Mouse (Mus musculus): ENCODE measurements around the gene Mrpl49.

Mrpl49 gene

DNA sequence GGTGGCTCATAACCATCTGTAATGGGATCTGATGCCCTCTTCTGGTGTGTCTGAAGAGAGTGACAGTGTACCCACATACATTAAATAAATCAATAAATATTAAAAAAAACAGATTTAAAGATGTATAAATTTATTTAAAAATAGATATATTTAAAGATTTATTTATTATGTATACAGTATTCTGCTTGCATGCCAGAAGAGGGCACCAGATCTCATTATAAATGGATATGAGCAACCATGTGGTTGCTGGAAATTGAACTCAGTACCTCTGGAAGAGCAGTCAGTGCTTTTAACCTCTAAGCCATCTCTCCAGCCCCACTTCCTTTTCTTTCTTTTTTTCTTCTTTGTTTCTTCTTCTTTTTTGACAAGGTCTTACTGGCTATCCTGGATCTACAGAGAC lies 17.6 kb downstream of the Mrpl49 start:
- in situ Hi-C loops (cut with MboI, MseI), result no loop called here

DNA sequence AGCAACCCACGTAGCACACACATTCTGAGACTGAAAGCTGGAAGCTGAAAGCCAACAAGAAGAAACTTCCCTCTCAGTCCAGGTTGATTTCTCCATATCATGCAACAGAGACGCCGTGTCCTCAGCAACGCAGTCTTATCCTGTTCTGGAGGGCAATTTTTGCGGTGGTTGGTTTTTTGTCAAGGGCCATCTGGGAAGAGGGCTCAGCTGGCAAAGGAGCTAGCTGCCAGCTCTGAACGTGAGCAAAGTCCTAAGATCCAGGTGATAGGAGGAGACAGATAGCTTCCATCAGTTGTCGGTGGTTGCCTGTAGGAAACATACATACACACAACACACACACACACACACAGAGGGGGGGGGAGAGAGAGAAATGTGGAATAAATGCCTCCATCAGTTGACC lies 19.3 kb downstream of the Mrpl49 start:
- in situ Hi-C loops (cut with MboI, MseI), result no loop called here

DNA sequence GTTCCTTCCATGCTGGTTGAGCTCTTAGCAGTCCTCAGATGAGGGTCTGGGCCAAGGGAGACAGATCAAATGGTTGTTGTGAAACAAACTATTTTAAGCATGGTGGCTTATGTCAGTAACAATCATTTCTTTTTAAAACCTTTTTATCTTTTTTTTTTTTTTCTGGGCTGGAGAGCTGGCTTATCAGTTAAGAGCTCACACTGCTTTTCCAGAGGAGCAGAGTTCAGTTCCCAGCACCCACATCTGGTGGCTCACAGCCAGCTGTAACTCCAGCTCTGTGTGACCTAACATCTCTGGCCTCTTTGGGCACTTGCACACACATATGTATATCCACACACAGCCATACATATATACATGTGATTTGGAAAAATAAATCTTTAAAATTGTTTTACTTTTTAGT lies 19.9 kb downstream of the Mrpl49 start:
- in situ Hi-C loops (cut with MboI, MseI), result no loop called here

DNA sequence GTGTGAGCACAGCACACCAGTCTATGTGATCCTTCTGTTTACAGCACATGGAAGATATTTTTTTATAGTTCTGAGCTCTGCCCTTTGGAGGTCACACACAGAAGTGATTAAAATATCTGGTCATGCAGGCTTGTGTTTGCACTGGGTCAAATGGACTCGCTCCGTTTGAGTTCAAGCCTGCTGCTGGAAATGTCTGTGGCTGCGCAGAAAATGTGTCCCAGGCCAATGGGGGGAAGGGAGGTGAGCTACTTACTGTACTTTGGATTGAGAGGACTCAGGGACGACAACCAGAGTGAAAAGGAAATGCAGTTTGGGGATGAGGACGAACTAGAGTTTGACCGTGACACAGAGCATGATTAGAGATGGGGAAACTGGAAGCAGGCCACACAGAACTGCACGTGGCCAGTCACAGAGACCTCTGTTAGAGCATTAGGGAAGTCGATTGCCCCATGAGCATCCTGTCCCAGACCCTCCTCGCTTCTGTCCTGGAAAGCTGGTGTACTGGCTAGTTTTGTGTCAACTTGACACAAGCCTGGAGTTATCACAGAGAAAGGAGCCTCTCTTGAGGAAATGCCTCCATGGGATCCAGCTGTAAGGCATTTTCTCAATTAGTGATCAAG lies 21.5 kb downstream of the Mrpl49 start:
- in situ Hi-C loops (cut with MboI, MseI), result no loop called here

GRCm38 (mm10) chr19:6030520-6031280 lies 26.9 kb downstream of the Mrpl49 start:
- in situ Hi-C loops (cut with MboI, MseI), result no loop called here

- in situ Hi-C loops (cut with MboI, MseI), result no loop called here
Observed at GRCm38 (mm10) chr19:6029426-6029825, 28.2 kb downstream of the Mrpl49 start.

DNA sequence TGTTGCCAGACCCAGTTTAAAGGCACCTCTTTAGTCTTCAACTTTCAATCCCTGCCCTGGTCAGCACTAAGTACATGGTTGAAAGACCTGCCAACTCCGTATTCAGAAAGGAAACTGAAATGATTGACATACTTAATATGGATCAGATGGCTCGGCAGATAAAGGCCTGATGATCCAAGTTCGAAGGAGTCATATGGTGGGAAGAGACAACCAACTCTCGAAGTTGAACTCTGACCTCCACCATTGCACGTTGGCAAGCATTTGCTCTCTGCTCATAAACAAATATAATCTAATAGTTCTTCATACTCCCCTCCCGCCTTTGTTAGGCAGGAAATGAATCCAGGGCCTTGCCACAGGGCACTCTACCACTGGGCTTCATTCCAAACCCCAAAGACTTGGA lies 28.6 kb downstream of the Mrpl49 start:
- in situ Hi-C loops (cut with MboI, MseI), result no loop called here

GRCm38 (mm10) chr19:6023930-6024329 lies 33.7 kb downstream of the Mrpl49 start:
- in situ Hi-C loops (cut with MboI, MseI), result no loop called here

DNA sequence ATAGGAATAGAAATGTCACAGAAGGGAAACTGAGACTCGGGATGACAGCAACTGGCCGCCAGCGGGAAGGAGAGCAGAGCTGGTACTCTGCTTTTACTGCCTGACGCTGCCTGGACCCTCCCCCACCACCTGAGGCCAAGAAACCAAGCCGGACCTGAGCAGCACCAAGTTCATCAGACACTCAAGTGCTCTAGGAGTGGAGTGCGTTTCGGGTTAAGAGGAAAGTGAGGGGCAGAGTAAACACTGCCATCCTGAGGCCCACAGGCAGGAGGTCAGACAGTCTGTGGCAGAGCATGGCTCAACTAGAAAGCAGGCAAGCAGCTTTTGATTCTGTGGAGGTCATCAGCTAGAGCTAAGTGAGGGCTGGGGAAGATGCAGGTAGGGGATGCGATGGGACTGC lies 34.5 kb downstream of the Mrpl49 start:
- in situ Hi-C loops (cut with MboI, MseI), result no loop called here

DNA sequence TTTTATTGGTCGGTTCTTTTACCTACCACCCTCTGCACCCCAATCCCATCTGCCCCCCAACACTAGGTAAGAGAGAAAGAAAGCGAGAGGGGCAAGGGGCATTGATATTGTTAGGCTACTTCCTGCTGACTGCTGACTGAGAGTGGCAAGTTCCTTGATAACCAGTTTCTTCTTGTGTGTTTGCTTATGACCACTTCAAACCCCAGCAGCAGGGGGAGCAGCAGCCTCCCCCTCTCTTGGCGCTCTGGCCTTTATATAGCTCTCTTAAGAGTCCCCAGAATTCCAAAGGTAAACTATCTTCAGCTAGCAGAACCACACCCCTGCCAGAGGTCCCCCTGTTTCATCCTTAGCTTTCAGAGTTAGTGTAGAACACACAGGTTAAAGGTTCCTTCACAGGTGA lies 37.3 kb downstream of the Mrpl49 start:
- in situ Hi-C loops (cut with MboI, MseI), result no loop called here

DNA sequence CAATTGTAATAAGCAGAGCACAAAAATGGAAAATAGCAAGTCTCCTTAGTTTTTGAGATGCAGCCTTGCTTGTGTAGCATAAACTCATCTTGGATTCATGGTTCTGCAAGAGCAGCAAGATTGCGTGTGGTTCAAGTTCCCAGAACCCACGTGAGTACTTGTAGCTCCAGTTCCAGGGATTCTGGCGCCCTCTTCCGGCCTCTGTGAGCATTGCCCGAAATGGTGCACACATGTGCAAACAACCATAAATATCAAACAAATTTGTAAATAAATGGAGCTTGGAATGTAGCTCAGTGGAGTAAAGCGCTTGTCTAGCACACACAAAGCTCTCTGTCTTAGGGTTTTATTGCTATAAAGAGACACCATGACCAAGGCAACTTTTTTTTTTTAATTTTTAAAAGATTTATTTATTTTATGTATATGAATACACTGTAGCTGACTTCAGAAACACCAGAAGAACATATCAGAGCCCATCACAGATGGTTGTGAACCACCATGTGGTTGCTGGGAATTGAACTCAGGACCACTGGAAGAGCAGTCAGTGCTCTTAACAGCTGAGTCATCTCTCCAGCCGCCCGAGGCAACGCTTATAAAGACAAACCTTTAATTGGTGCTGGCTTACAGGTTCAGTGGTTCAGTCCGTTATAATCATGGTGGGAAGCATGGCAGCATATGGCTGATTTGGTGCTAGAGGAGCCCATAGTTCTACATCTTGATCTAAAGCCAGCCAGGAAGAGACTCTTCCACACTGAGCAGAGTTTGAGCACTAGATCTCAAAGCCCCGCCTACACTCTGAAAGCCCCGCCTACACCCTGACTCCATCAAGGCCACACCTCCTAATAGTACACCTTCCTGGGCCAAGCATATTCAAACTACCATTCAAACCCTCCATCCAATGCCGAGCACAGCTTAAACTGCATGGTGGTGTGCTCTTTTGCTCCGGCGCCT lies 39.2 kb downstream of the Mrpl49 start:
- in situ Hi-C loops (cut with MboI, MseI), result no loop called here

DNA sequence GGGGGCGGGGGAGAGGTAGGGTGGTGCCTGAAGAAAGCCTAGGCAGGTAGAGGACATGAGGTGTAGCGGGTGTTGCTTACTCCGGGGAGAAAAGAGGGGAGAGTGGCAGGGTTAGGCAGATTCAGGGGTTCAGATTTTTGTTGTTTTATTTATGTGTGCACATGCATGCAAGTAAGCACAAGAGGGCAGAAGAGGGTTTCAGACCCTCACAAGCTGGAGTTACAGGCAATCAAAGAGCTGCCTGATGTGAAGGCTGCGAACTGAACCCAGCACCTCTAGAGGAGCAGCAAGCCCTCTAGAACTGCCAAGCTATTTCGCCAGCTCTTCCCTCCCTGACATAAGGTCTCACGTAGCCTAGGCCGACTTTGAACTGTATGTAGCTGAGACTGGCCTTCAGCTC lies 41.1 kb downstream of the Mrpl49 start:
- in situ Hi-C loops (cut with MboI, MseI), result no loop called here

GRCm38 (mm10) chr19:6015511-6016315 lies 41.9 kb downstream of the Mrpl49 start, which contains the start of gene Capn1:
Gene Capn1 (minus strand): TSS chr19:6015897.
- in situ Hi-C loops (cut with MboI, MseI), result no loop called here

GRCm38 (mm10) chr19:6014991-6015510 lies 42.5 kb downstream of the Mrpl49 start:
- in situ Hi-C loops (cut with MboI, MseI), result no loop called here

- in situ Hi-C loops (cut with MboI, MseI), result no loop called here
Observed at GRCm38 (mm10) chr19:6013691-6014090, 43.9 kb downstream of the Mrpl49 start.

GRCm38 (mm10) chr19:6009137-6009536 lies 48.4 kb downstream of the Mrpl49 start:
- in situ Hi-C loops (cut with MboI, MseI), result no loop called here

DNA sequence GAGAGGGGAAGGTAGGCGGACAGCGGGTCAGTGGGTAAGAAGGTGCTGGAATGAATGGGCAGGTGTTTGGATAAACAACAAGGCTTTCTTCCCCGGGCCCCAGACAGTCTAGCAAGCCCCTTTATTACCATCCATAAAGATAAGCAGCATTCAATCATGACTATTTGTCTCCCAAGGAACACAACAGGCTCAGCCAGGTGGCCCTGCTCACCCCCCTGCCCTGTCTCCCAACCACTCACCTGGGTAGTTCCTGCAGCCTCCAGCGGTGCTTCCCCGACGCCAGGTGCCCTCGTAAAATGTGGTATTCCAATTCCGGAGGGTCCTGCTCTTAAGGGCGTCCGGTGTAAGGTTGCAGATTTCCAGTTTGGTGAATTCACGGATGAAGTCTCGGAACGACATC lies 50.6 kb downstream of the Mrpl49 start:
- in situ Hi-C loops (cut with MboI, MseI), result no loop called here

DNA sequence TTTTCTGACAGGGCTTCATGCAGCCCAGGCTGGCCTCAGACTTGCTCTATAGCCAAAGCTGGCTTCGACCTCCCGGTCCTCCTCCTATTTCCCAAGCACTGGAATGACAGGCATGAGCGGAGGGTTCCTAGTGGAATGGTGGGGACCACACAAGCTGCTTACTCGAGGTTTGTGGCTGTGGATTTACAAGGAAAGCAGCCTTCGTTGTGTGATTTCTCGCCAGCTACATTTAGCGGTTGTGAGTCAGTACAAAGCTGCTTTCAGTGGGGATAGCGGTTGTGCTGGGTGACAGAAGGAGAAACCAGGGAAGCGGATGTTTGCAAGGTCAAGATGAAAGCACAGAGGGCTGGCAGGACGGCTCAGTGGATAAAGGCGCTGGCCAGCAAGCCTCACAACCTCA lies 52.0 kb downstream of the Mrpl49 start:
- in situ Hi-C loops (cut with MboI, MseI), result no loop called here

Measured in regulatory T cell (primary cell).